Mouse (Mus musculus) midbrain, embryonic 16.5 days (tissue): ENCODE results near the gene Fam78b. TPM values are rescaled to one million over a fixed set of nuclear protein-coding genes. Genes with fewer than 3 reads are reported as not detected.

Experiments used
- ATAC-seq: fragments of 200-750 bp; cut with Nextera tagmentation; 2 replicates; pipeline ENCODE4 v1.8.0; 2017; ENCODE audit warnings: moderate TSS enrichment
- H3K27ac ChIP-seq: fragments of 300-500 bp; sonication (generic); 2 replicates; pipeline ENCODE4 v1.5.1; 2014; ENCODE audit warnings: mild to moderate bottlenecking, low read length, mixed read lengths
- H3K27me3 ChIP-seq: fragments of 300-500 bp; sonication (generic); 2 replicates; pipeline ENCODE4 v1.6.1; 2014; ENCODE audit warnings: low read depth, low read length, mixed read lengths; ENCODE audit not compliant: control insufficient read depth, insufficient read depth
- H3K36me3 ChIP-seq: fragments of 300-500 bp; sonication (generic); 2 replicates; pipeline ENCODE4 v1.6.1; 2014; ENCODE audit warnings: mild to moderate bottlenecking, low read length, moderate library complexity, mixed read lengths; ENCODE audit not compliant: control insufficient read depth, insufficient read depth
- H3K4me1 ChIP-seq: fragments of 300-500 bp; sonication (generic); 2 replicates; pipeline ENCODE4 v1.6.1; 2014; ENCODE audit warnings: mild to moderate bottlenecking, low read length, mixed read lengths; ENCODE audit not compliant: control insufficient read depth, insufficient read depth
- H3K4me2 ChIP-seq: fragments of 300-500 bp; sonication (generic); 2 replicates; pipeline ENCODE4 v1.6.1; 2014; ENCODE audit warnings: mild to moderate bottlenecking, low read length, mixed read lengths
- H3K4me3 ChIP-seq: fragments of 300-500 bp; sonication (generic); 2 replicates; pipeline ENCODE4 v1.5.1; 2014; ENCODE audit warnings: low read depth, mild to moderate bottlenecking, low read length, moderate library complexity, mixed read lengths
- H3K9ac ChIP-seq: fragments of 300-500 bp; sonication (generic); 2 replicates; pipeline ENCODE4 v1.6.1; 2014; ENCODE audit warnings: low read depth, low read length, mixed read lengths
- H3K9me3 ChIP-seq: fragments of 300-500 bp; sonication (generic); replicated peaks from 2 replicates; pipeline ENCODE4 v1.6.1; 2014; ENCODE audit warnings: mild to moderate bottlenecking, low read length, mixed read lengths; ENCODE audit not compliant: control insufficient read depth, poor library complexity, severe bottlenecking
- WGBS: fragments of 180-500 bp; shearing (Covaris S2); extraction: QIAGEN DNeasy Blood & Tissue Kit; methylation state at CpG from one replicate; pipeline ENCODE4 v1.1.7; 2014; 5-methylcytosine and 5-hydroxymethylcytosine counted together
- polyA plus RNA-seq: library from polyadenylated mRNA; unstranded; fragments of >200 nt; fragmentation: Nextera tagmentation; extraction: Ambion mirVana; gene quantifications from 2 replicates; pipeline ENCODE4 v1.2.1, GENCODE M21; 2015

The Fam78b gene
- polyA plus RNA-seq: 7.2 and 10.1 TPM in 2 replicates

DNA sequence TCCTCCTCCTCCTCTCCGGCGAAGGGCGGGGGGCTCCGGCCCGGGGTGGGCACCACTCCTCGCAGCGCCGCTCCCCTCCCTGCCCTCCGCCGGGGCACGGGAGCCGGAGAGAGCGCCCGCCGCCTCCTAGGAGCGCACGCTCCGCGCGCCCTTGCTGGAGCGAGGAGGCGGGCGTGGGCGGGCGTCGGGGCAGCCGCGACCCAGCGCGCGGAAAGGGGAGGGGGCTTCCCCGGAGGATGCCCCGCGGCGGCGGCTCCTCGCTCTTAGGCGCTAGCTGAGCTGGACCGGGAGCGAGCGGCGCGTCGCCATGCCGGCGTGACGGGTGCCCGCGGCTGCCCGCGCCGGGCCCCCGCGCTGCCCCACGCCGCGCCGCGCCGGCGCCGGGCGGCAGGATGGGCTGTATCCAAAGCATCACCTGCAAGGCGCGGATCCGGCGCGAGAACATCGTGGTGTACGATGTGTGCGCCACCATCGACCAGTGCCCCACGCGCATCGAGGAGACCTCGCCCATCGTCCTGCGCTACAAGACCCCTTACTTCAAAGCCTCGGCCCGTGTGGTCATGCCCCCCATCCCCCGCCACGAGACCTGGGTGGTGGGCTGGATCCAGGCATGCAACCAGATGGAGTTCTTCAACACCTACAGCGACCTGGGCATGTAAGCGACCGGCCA lies at the start of gene Fam78b:
Gene Fam78b, plus strand, starts transcription at position 244 of the 670 bp plus-strand sequence.
- Histone ChIP-seq H3K27me3 (no peaks in the 10 kb centered on the region), H3K4me3 (peak within 1 kb of the TSS; percentile 81), H3K36me3 (no peaks in the 10 kb centered on the region), H3K9ac (peak within 1 kb of the TSS; percentile 97), H3K27ac (peak within 1 kb of the TSS; percentile 98), H3K4me1 (peaks cover 23% of the 10 kb centered on the region), H3K9me3 (no peaks in the 10 kb centered on the region), H3K4me2 (peak within 1 kb of the TSS; percentile 83)
- peak; percentile 86 for ATAC-seq
- WGBS: under 1% methylated on average over 55 of the region's 85 CpGs

DNA sequence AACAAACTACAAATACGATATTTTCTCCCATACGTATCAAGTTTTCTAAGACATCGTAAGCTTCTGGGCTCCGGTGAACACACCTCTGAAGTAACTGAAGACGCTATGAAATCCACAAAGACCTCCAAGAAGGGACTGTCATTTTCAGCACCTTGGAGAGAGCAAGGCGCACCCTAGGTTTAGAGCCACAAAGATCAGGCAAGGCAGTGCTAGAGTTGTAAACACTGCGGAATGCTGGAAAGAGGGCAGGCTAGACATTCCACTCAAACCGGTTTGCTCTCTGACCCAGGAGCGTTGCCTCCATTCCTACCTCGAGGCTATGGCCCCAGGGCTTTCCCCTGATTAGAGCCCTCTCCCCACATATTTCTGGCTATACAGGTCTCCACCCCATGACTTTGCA lies 36.7 kb upstream of the Fam78b start:
- Histone ChIP-seq H3K27ac (no peak overlapping the region), H3K27me3 (no peaks in the 10 kb centered on the region), H3K4me2 (no peak overlapping the region), H3K9me3 (no peaks in the 10 kb centered on the region), H3K9ac (no peak overlapping the region), H3K4me3 (no peak overlapping the region), H3K4me1 (no peaks in the 10 kb centered on the region), H3K36me3 (no peaks in the 10 kb centered on the region)
- ATAC-seq: no peak
- 36% methylated on average over 10 of the region's 10 CpGs for WGBS

DNA sequence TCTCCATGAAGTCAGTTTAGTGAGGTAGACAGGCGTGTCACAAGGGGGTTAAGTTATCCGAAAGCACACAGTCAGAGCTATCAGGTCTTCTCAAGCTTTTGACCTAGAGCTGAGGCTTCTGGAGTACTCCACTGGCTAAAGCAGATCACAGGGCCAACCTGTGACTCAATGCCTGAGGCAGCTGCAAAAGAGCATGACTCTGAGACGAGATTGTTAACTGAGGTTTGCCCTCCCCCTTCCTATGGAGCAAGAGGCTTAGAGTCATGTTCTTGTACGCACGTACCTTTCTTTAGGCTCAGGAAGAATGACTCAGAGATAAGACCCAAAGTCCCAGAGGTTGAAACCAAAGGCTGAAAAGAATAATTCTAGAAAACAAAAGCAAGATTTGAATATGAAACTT lies 32.9 kb upstream of the Fam78b start:
- Histone ChIP-seq H3K4me2 (no peak overlapping the region), H3K9me3 (no peaks in the 10 kb centered on the region), H3K4me3 (no peak overlapping the region), H3K4me1 (no peaks in the 10 kb centered on the region), H3K9ac (no peak overlapping the region), H3K36me3 (no peaks in the 10 kb centered on the region), H3K27me3 (no peaks in the 10 kb centered on the region), H3K27ac (no peak overlapping the region)
- no peak for ATAC-seq
- WGBS: 77% methylated on average over 5 of the region's 5 CpGs

DNA sequence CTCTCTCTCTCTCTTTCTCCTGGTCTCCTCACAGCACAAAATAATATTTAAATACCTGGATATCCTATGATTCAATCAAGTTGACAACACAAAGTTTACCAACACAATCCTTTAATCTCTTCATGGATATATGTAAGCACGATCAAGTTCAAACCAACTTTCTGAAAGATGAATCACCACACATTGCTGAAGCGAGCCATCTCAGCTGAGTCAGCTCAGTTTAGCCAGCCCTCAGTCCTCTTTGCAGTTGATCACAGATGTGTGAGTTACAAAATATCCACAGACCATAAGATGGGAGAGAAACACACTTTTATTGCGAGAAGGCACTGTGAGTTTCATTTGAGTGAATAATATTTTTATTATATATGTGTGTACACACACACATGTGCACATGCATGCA lies 27.5 kb upstream of the Fam78b start:
- H3K4me3 ChIP-seq: no peak overlapping the region
- 88% methylated on average over 3 of the region's 3 CpGs for WGBS
- no peak overlapping the region for H3K27ac ChIP-seq
- H3K4me2 ChIP-seq: no peak overlapping the region
- H3K9ac ChIP-seq: no peak overlapping the region
- no peaks in the 10 kb centered on the region for H3K36me3 ChIP-seq
- no peaks in the 10 kb centered on the region for H3K9me3 ChIP-seq
- H3K4me1 ChIP-seq: 0 out of 2 replicates have a peak, but pooled peaks cover 4% of the 10 kb centered on the region
- no peaks in the 10 kb centered on the region for H3K27me3 ChIP-seq
- no peak for ATAC-seq

DNA sequence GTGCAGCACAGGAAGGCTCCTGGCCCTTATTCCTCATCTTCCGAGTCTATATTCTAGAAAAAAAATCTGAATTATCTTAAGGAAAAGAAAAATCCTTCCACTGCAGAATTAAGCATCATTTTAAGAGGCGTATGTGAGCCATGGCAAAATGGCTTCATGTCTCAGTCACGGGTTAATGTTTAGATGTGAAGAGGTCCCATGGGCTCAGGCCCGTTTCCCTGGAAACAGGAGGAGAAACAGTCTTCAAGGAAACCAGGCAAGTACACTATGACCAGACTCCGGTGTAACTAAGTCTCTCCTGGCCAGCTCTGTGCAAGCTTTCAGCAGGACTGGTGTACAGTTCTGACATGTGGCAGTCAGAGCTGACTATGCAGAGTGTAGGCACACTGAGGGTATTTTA lies 22.6 kb upstream of the Fam78b start:
- Histone ChIP-seq H3K4me3 (no peak overlapping the region), H3K27ac (no peak overlapping the region), H3K27me3 (no peaks in the 10 kb centered on the region), H3K9ac (no peak overlapping the region), H3K9me3 (no peaks in the 10 kb centered on the region), H3K4me1 (0 out of 2 replicates have a peak, but pooled peaks cover 4% of the 10 kb centered on the region), H3K36me3 (no peaks in the 10 kb centered on the region), H3K4me2 (no peak overlapping the region)
- 57% methylated on average over 5 of the region's 5 CpGs for WGBS
- no peak for ATAC-seq

DNA sequence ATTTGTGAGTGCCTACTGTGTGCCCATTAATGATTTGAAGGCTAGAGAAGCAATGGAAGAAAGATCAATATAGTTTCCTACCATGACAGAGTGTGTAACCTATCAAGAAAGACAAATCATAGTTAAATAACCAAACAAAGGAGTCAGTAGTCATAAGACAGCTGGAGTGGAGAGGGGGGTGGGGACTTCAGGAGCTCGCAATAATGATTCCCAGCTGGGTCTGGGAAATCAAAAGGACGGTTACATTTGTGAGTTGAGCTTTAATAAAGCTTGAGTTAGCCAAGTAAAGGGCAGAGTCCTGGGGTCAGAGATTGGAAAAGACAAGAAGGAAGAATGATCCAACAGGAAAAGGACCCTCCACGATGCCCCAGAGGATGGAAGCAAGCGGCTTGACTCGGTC lies 7.0 kb upstream of the Fam78b start:
- Histone ChIP-seq H3K27me3 (no peaks in the 10 kb centered on the region), H3K9ac (no peak overlapping the region), H3K4me2 (no peak overlapping the region), H3K27ac (no peak overlapping the region), H3K36me3 (no peaks in the 10 kb centered on the region), H3K4me1 (no peaks in the 10 kb centered on the region), H3K4me3 (no peak overlapping the region), H3K9me3 (no peaks in the 10 kb centered on the region)
- no peak for ATAC-seq
- WGBS: 79% methylated on average over 5 of the region's 5 CpGs

DNA sequence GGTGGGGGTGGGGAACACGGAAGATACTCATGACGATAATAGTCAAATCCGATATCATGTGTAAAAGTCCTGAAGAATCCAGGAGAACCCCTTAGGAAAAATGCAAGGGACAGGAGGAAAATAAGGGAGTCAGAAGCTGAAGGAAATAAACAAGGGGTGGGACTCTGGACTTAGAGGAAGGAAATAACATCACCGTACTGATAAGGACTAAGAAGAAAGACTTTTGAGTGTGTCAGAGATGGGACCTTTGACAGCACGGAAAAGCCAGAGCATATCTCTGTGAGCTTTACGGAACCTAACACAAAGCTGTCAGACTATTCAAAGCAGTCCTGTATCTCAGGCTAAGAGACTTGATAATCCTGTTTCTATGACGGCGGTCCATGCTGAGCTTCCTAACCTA lies 5.0 kb upstream of the Fam78b start:
- Histone ChIP-seq H3K4me1 (0 out of 2 replicates have a peak, but pooled peaks cover 2% of the 10 kb centered on the region), H3K27me3 (no peaks in the 10 kb centered on the region)

DNA sequence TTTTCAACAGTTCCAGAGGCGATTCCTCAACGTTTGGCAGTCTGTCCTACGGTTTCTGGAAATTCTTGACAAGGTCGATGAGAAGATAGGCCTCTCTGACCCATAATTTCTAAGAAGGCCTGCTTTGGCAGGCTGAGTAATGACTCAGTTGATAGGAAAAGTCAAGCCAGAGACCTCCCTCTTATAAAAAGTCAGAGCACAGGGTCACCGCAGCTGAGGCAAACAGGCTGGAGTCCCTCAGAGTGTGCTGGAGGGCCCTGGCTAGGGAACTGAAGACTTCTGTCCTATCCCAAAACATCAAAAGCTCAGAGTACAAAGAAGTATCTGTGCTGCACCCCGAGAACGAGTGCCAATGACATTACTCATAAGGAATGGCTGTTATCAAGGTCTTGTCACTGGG lies 4.4 kb upstream of the Fam78b start:
- no peak for ATAC-seq
- WGBS: 83% methylated on average over 7 of the region's 7 CpGs
- Histone ChIP-seq H3K9ac (no peak overlapping the region), H3K27me3 (no peaks in the 10 kb centered on the region), H3K4me1 (0 out of 2 replicates have a peak, but pooled peaks cover 2% of the 10 kb centered on the region), H3K27ac (no peak overlapping the region), H3K36me3 (no peaks in the 10 kb centered on the region), H3K9me3 (no peaks in the 10 kb centered on the region), H3K4me2 (no peak overlapping the region), H3K4me3 (no peak overlapping the region)

More for the DNA sequence above, 5.0 kb upstream of the Fam78b start:
- Histone ChIP-seq H3K4me3 (no peak overlapping the region), H3K27ac (no peak overlapping the region), H3K9me3 (no peaks in the 10 kb centered on the region), H3K4me2 (no peak overlapping the region), H3K36me3 (no peaks in the 10 kb centered on the region), H3K9ac (no peak overlapping the region)
- 87% methylated on average over 8 of the region's 8 CpGs for WGBS
- no peak for ATAC-seq

DNA sequence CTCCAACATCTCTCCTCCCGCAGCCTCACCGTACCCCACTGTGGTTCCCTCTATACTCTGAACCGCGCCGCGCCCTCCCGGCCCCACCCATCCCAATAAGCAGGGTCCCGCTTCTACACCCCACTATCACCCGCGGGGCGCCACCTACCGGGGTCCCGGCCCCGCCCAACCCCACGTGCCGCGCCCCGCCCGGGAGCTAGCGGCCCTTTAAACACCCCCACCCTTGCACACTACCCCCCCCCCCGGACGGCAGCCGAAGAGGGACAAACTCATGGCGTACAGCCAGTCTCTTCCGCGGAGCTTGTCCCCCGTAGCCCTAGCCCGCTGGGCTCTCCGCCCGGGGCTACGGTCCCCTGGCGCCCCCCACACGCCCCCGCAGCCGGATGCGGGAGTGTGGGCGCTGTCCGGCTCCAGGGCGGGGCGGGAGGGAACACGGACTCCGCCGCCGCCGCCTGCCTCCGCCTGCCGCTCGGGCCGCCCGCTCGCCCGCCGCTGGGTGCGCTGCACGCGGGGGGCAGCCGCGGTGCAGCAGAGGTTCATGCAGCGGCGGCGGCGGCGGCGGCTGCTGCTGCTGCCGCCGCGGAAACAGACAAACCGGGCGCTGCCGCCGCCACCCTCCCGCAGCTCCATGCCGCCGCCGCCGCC lies 566 bp upstream of the Fam78b start:
- Histone ChIP-seq H3K27me3 (no peaks in the 10 kb centered on the region), H3K9ac (peak overlapping the region; percentile 97), H3K36me3 (no peaks in the 10 kb centered on the region), H3K27ac (peak overlapping the region; percentile 98), H3K9me3 (no peaks in the 10 kb centered on the region), H3K4me2 (peak overlapping the region; percentile 83), H3K4me3 (peak overlapping the region; percentile 81), H3K4me1 (peaks cover 21% of the 10 kb centered on the region)
- WGBS: under 1% methylated on average over 43 of the region's 76 CpGs
- ATAC-seq: peak; percentile 77
